Mouse (Mus musculus) liver, postnatal 0 days (tissue): ENCODE data around the gene Ehbp1.

Experiments used
- CTCF ChIP-seq: sonication (generic); IDR thresholded peaks from 2 replicates; pipeline ENCODE4 v1.5.1; 2016; ENCODE audit warnings: antibody characterized with exemption, low read depth
- EP300 ChIP-seq: IDR thresholded peaks from 2 replicates; pipeline ENCODE4 v1.6.1; 2016; ENCODE audit warnings: antibody characterized with exemption, low read depth, mild to moderate bottlenecking

GRCm38 (mm10) chr11:22002783-22003340, 339.2 kb downstream of the Ehbp1 start, which contains the start of gene Otx1:
- TF ChIP-seq CTCF (no peak), EP300 (no peak)
